38 mouse cellular contexts compared by ENCODE assay signal in genomic region chr11:68593247-68593646, GRCm38 (mm10). TPM values are rescaled to one million over a fixed set of nuclear protein-coding genes. Genes with fewer than 3 reads are reported as not detected.
DNase-seq lines count a peak whose midpoint lies in the region; ATAC-seq and TF ChIP-seq lines count a peak whose summit lies in the region.
"Had no signal": no experiment of that assay in that cellular context is flagged by ENCODE, and none has a peak within 500 bp of the region (broad histone marks: within the 10 kb centered on the region; RNA-seq: fewer than 3 reads in every experiment).

No protein-coding gene starts in this region.

- H3K4me2 ChIP-seq in forebrain, embryonic 15.5 days (replicated peaks) = no peak overlapping the region
- H3K4me2 ChIP-seq in heart, embryonic 14.5 days (ENCODE audit: low read length) = no peak overlapping the region
- H3K4me2 ChIP-seq in kidney, embryonic 15.5 days = no peak overlapping the region
- H3K4me2 ChIP-seq in limb, embryonic 12.5 days = no peak overlapping the region
- H3K4me2 ChIP-seq in forebrain, postnatal 0 days (ENCODE audit: low read depth) = no peak overlapping the region
- H3K4me2 ChIP-seq: forebrain, embryonic 12.5 days; hindbrain, embryonic 12.5 days; liver, embryonic 15.5 days; lung, embryonic 15.5 days; midbrain, embryonic 12.5 days; neural tube, embryonic 13.5 days had no signal

- no peaks in the 10 kb centered on the region for H3K9me3 ChIP-seq in forebrain, embryonic 10.5 days
- no peaks in the 10 kb centered on the region for H3K9me3 ChIP-seq in forebrain, embryonic 15.5 days
- H3K9me3 ChIP-seq in heart, embryonic 14.5 days (ENCODE audit: control insufficient read depth, low read length) = no peaks in the 10 kb centered on the region
- no peaks in the 10 kb centered on the region for H3K9me3 ChIP-seq in kidney, embryonic 15.5 days (replicated peaks)
- no peaks in the 10 kb centered on the region for H3K9me3 ChIP-seq in limb, embryonic 12.5 days
- H3K9me3 ChIP-seq in forebrain, postnatal 0 days (ENCODE audit: low read length) = no peaks in the 10 kb centered on the region
- H3K9me3 ChIP-seq: forebrain, embryonic 12.5 days; hindbrain, embryonic 12.5 days; liver, embryonic 15.5 days; lung, embryonic 15.5 days; midbrain, embryonic 12.5 days; neural tube, embryonic 13.5 days had no signal

- no peak overlapping the region for H3K9ac ChIP-seq in forebrain, embryonic 15.5 days (replicated peaks)
- H3K9ac ChIP-seq in heart, embryonic 14.5 days (ENCODE audit: low read length) = no peak overlapping the region
- no peak overlapping the region for H3K9ac ChIP-seq in kidney, embryonic 15.5 days
- H3K9ac ChIP-seq in limb, embryonic 12.5 days (replicated peaks) = no peak overlapping the region
- no peak overlapping the region for H3K9ac ChIP-seq in forebrain, postnatal 0 days
- H3K9ac ChIP-seq: forebrain, embryonic 12.5 days; hindbrain, embryonic 12.5 days; liver, embryonic 15.5 days; lung, embryonic 15.5 days; midbrain, embryonic 12.5 days; neural tube, embryonic 13.5 days had no signal

- H3K36me3 ChIP-seq in forebrain, embryonic 10.5 days (replicated peaks) = no peaks in the 10 kb centered on the region
- H3K36me3 ChIP-seq in forebrain, embryonic 15.5 days = no peaks in the 10 kb centered on the region
- no peaks in the 10 kb centered on the region for H3K36me3 ChIP-seq in heart, embryonic 14.5 days (ENCODE audit: control insufficient read depth, insufficient read depth, low read length)
- no peaks in the 10 kb centered on the region for H3K36me3 ChIP-seq in kidney, embryonic 15.5 days
- no peaks in the 10 kb centered on the region for H3K36me3 ChIP-seq in limb, embryonic 12.5 days
- H3K36me3 ChIP-seq in forebrain, postnatal 0 days (ENCODE audit: insufficient read depth) = no peaks in the 10 kb centered on the region
- H3K36me3 ChIP-seq: forebrain, embryonic 12.5 days; hindbrain, embryonic 12.5 days; liver, embryonic 15.5 days; lung, embryonic 15.5 days; midbrain, embryonic 12.5 days; neural tube, embryonic 13.5 days had no signal

- intact Hi-C loops in heart, postnatal 25 days (cut with DNase I) = no loop called here

- WGBS in forebrain, embryonic 10.5 days = 69% methylated on average over 3 of the region's 3 CpGs
- 71% methylated on average over 3 of the region's 3 CpGs for WGBS in forebrain, embryonic 15.5 days
- WGBS in heart, embryonic 14.5 days = 31% methylated on average over 3 of the region's 3 CpGs
- WGBS in kidney, embryonic 15.5 days = 52% methylated on average over 3 of the region's 3 CpGs
- WGBS in limb, embryonic 12.5 days = 45% methylated on average over 3 of the region's 3 CpGs
- 77% methylated on average over 3 of the region's 3 CpGs for WGBS in forebrain, postnatal 0 days

- H3K4me3 ChIP-seq in forebrain, embryonic 10.5 days = no peak overlapping the region
- no peak overlapping the region for H3K4me3 ChIP-seq in forebrain, embryonic 15.5 days
- no peak overlapping the region for H3K4me3 ChIP-seq in heart, embryonic 14.5 days (ENCODE audit: control insufficient read depth in 1 of 2, insufficient read depth in 1 of 2, low read depth in 1 of 2, low read length in 2 of 2)
- H3K4me3 ChIP-seq in kidney, embryonic 15.5 days (replicated peaks) = no peak overlapping the region
- H3K4me3 ChIP-seq in limb, embryonic 12.5 days (replicated peaks) = no peak overlapping the region
- no peak overlapping the region for H3K4me3 ChIP-seq in forebrain, postnatal 0 days (ENCODE audit: low read depth, low read length)
- H3K4me3 ChIP-seq: erythroblast, embryonic 14.5 days; forebrain, embryonic 12.5 days; hindbrain, embryonic 12.5 days; liver, embryonic 15.5 days; lung, embryonic 15.5 days; midbrain, embryonic 12.5 days; neural tube, embryonic 13.5 days had no signal

- H3K27ac ChIP-seq in forebrain, embryonic 10.5 days = peak overlapping the region; percentile 59
- H3K27ac ChIP-seq in forebrain, embryonic 15.5 days (replicated peaks) = no peak overlapping the region
- H3K27ac ChIP-seq in heart, embryonic 14.5 days (replicated peaks in 1 of 2; ENCODE audit: control insufficient read depth in 1 of 2, insufficient read depth in 1 of 2, low read depth in 2 of 2, low read length in 2 of 2) = peak overlapping the region; percentile 40 to 68
- peak overlapping the region; percentile 25; the same call in 1 of the 2 replicates for H3K27ac ChIP-seq in kidney, embryonic 15.5 days
- H3K27ac ChIP-seq in limb, embryonic 12.5 days = peak overlapping the region; percentile 56
- H3K27ac ChIP-seq in forebrain, postnatal 0 days (ENCODE audit: low read depth, low read length) = no peak overlapping the region
- H3K27ac ChIP-seq: forebrain, embryonic 12.5 days; hindbrain, embryonic 12.5 days; liver, embryonic 15.5 days; lung, embryonic 15.5 days; midbrain, embryonic 12.5 days; neural tube, embryonic 13.5 days had no signal

- no peak for TF ChIP-seq CTCF in forebrain, postnatal 0 days (IDR thresholded peaks at IDR 0.05; ENCODE audit: low read depth)

- no peak for ATAC-seq in forebrain, embryonic 15.5 days (replicated peaks)
- ATAC-seq in heart, embryonic 14.5 days (ENCODE audit: insufficient number of reproducible peaks, insufficient read depth, low FRiP score, low read depth) = peak; percentile 30; the same call in 1 of the 2 replicates
- ATAC-seq in kidney, embryonic 15.5 days (replicated peaks; ENCODE audit: low FRiP score) = no peak
- ATAC-seq in limb, embryonic 12.5 days (ENCODE audit: insufficient number of reproducible peaks, insufficient read depth, low FRiP score, low TSS enrichment, low read depth) = no peak
- ATAC-seq in forebrain, postnatal 0 days = no peak
- ATAC-seq: activated CD4-positive, CD25-positive, alpha-beta regulatory T cell, adult 4 months; intestine, embryonic 16.5 days had no signal

- H3K27me3 ChIP-seq in forebrain, embryonic 10.5 days (ENCODE audit: poor library complexity, severe bottlenecking) = no peaks in the 10 kb centered on the region
- H3K27me3 ChIP-seq in forebrain, embryonic 15.5 days = no peaks in the 10 kb centered on the region
- no peaks in the 10 kb centered on the region for H3K27me3 ChIP-seq in heart, embryonic 14.5 days (ENCODE audit: control insufficient read depth, insufficient read depth, low read length)
- H3K27me3 ChIP-seq in kidney, embryonic 15.5 days = no peaks in the 10 kb centered on the region
- H3K27me3 ChIP-seq in limb, embryonic 12.5 days = no peaks in the 10 kb centered on the region
- H3K27me3 ChIP-seq in forebrain, postnatal 0 days (ENCODE audit: insufficient read depth, low read length) = no peaks in the 10 kb centered on the region
- H3K27me3 ChIP-seq: hindbrain, embryonic 12.5 days; liver, embryonic 15.5 days; lung, embryonic 15.5 days; neural tube, embryonic 13.5 days had no signal

- DNase-seq in forebrain, embryonic 10.5 days (ENCODE audit: extremely low spot score, low spot score) = no peak
- DNase-seq in heart, postnatal 25 days (ENCODE audit: low spot score) = no peak
- no peak for DNase-seq in kidney, postnatal 10 days
- no peak for DNase-seq in forebrain, postnatal 0 days
- DNase-seq: adrenal gland, adult 2 months; adrenal gland, postnatal 36 days; cerebellum, adult 18-20 months; cerebellum, postnatal 10 days; gastrocnemius, postnatal 14 days; kidney, adult 8-10 months; kidney, postnatal 14 days; layer of hippocampus, adult 9-11 months; right cerebral cortex, adult 18-20 months; spleen, adult 18-20 months; thymus, adult 2 months; thymus, postnatal 36 days had no signal

- peaks cover 43% of the 10 kb centered on the region for H3K4me1 ChIP-seq in forebrain, embryonic 10.5 days
- no peaks in the 10 kb centered on the region for H3K4me1 ChIP-seq in forebrain, embryonic 15.5 days
- H3K4me1 ChIP-seq in heart, embryonic 14.5 days (ENCODE audit: control insufficient read depth in 2 of 2, insufficient read depth in 2 of 2, low read length in 2 of 2) = peaks cover 27 to 29% of the 10 kb centered on the region in 2 experiments
- H3K4me1 ChIP-seq in kidney, embryonic 15.5 days = peaks cover 57% of the 10 kb centered on the region
- H3K4me1 ChIP-seq in limb, embryonic 12.5 days (replicated peaks) = peaks cover 28% of the 10 kb centered on the region
- H3K4me1 ChIP-seq in forebrain, postnatal 0 days (ENCODE audit: insufficient read depth) = no peaks in the 10 kb centered on the region
- H3K4me1 ChIP-seq: liver, embryonic 15.5 days had no signal

RNA-seq across cellular contexts. Expression of gene Ccdc42, which starts 6.4 kb away (rescaled TPM):
- 1.1 and 1.6 TPM in 2 replicates for polyA plus RNA-seq in forebrain, embryonic 10.5 days (2016; fragmentation: Nextera tagmentation; extraction: Ambion mirVana)
- 0.18 and 0.45 TPM in 2 replicates for polyA plus RNA-seq in forebrain, embryonic 15.5 days (2015; fragmentation: Nextera tagmentation; extraction: Ambion mirVana)
- 1.3 and 2.2 TPM in 2 replicates for polyA plus RNA-seq in heart, embryonic 14.5 days (2014; fragmentation: Nextera tagmentation; extraction: Ambion mirVana)
- total RNA-seq in heart, postnatal 25 days (2021) = not detected
- polyA plus RNA-seq in kidney, embryonic 15.5 days (2015; fragmentation: Nextera tagmentation; extraction: Ambion mirVana) = 3.2 and 3.8 TPM in 2 replicates
- polyA plus RNA-seq in limb, embryonic 12.5 days (2016; fragmentation: Nextera tagmentation; extraction: Ambion mirVana) = 0.28 and 1.0 TPM in 2 replicates
- total RNA-seq in forebrain, postnatal 0 days (2014; rRNA removed) = 0.46 and 1.3 TPM in 2 replicates
- 0.43 and 0.85 TPM in 2 replicates for polyA plus RNA-seq in forebrain, postnatal 0 days (2015; fragmentation: Nextera tagmentation; extraction: Ambion mirVana)
- total RNA-seq: adrenal gland, adult 2 months; adrenal gland, postnatal 36 days; CH12.LX; common myeloid progenitor, adult 5-6 weeks; ES-E14; granulocyte monocyte progenitor cell, adult 5-6 weeks; liver, adult 2 months; megakaryocyte, adult 5-6 weeks had no signal
- polyA plus RNA-seq: activated CD4-positive, CD25-positive, alpha-beta regulatory T cell, adult 4 months; adrenal gland, adult 2 months; C2C12; erythroblast, embryonic 14.5 days; intestine, embryonic 16.5 days; liver, adult 2 months; liver, embryonic 15.5 days; thymus, adult 2 months had no signal

RNA-seq across cellular contexts. Expression of gene Mfsd6l, which starts 37.3 kb away (rescaled TPM):
- polyA plus RNA-seq in forebrain, embryonic 10.5 days (2016; fragmentation: Nextera tagmentation; extraction: Ambion mirVana) = 0.22 TPM in 1 of 2 replicates, not detected in the other
- polyA plus RNA-seq in forebrain, embryonic 15.5 days (2015; fragmentation: Nextera tagmentation; extraction: Ambion mirVana) = not detected in 2 replicates
- 0.12 TPM in 1 of 2 replicates, not detected in the other for polyA plus RNA-seq in heart, embryonic 14.5 days (2014; fragmentation: Nextera tagmentation; extraction: Ambion mirVana)
- total RNA-seq in heart, postnatal 25 days (2021) = under 1 TPM in 1 of 2 experiments, not detected in 1; 0.11 TPM
- polyA plus RNA-seq in kidney, embryonic 15.5 days (2015; fragmentation: Nextera tagmentation; extraction: Ambion mirVana) = 2.1 TPM in 2 replicates
- 0.10 TPM in 1 of 2 replicates, not detected in the other for polyA plus RNA-seq in limb, embryonic 12.5 days (2016; fragmentation: Nextera tagmentation; extraction: Ambion mirVana)
- total RNA-seq in forebrain, postnatal 0 days (2014; rRNA removed) = 0.15 and 0.24 TPM in 2 replicates
- 0.15 and 0.25 TPM in 2 replicates for polyA plus RNA-seq in forebrain, postnatal 0 days (2015; fragmentation: Nextera tagmentation; extraction: Ambion mirVana)
- total RNA-seq: adrenal gland, postnatal 36 days; common myeloid progenitor, adult 5-6 weeks; gastrocnemius, postnatal 14 days; granulocyte monocyte progenitor cell, adult 5-6 weeks; left cerebral cortex, postnatal 10 days; liver, adult 2 months had no signal
- polyA plus RNA-seq: activated CD4-positive, CD25-positive, alpha-beta regulatory T cell, adult 4 months; C2C12; erythroblast, embryonic 14.5 days; forebrain, embryonic 12.5 days; limb, embryonic 11.5 days; liver, embryonic 15.5 days; midbrain, embryonic 12.5 days; neural tube, embryonic 13.5 days had no signal

Comparison
In these comparisons a context has a peak if more than half of its experiments do, and no peak if none do; other contexts are left out.
1. H3K27ac ChIP-seq: peak in forebrain, embryonic 10.5 days (single experiment), heart, embryonic 14.5 days (2 of 2), kidney, embryonic 15.5 days (single experiment) and limb, embryonic 12.5 days (single experiment); none in forebrain, embryonic 15.5 days (single experiment) and forebrain, postnatal 0 days (single experiment).